Mouse (Mus musculus) MN1 (cell line): ENCODE measurements at regions not wholly inside any gene's neighbourhood (a gene's known extent, or its start where the extent isn't known, plus 50 kb on each side); places are given as distances from the start of the nearest gene placed in this dataset.
A peak's percentile ranks its signal among the peaks of the same experiment; 100 is the strongest.

Experiments
- DNase-seq: peaks from one replicate; pipeline ENCODE4 v3.0.0-alpha.2; 2016; ENCODE audit warnings: low spot score

- no peak for DNase-seq
These were observed 1204.9 kb upstream of the A1bg start for GRCm38 (mm10) chr15:62127602-62128158.

GRCm38 (mm10) chr15:62125718-62126117 lies 1202.9 kb upstream of the A1bg start:
- no peak for DNase-seq

GRCm38 (mm10) chr15:62123756-62124155 lies 1200.9 kb upstream of the A1bg start:
- DNase-seq, result no peak

DNA sequence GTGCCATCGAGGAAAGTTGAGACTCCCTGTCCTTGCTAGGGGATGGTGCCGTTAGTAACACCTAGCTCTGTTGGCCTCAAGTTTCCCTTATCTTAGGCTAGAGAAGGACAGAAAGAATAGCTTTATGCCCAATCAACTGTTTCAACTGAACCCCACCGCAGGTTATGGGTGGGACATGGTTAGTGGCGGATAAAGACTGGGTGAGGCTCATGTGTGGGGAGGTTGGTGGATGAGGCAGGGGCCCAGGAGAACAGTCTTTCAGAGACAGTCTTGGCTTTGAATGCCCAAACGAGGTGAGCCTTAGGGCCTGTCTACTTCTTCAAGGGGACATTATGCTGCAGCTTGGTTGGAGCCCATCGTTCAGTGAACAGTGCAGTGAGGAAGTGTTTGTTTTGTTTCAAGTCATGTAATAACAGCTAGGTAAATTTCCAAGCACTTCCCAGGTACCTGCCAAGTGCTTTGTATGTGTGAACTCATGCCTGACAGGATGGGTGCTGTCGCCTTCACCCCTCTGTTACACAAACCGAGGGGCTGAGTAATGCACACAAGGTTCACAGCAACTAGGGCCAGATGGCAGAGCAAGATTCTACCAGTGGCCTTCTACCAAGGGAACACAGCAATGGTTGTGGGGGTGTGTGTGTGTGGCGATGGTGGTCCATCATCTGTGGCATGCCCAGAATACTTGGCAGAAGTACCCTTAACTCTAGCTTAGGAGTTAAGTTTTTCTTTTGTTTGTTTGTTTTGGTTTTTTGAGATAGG lies 1199.6 kb upstream of the A1bg start:
- DNase-seq, result no peak

DNA sequence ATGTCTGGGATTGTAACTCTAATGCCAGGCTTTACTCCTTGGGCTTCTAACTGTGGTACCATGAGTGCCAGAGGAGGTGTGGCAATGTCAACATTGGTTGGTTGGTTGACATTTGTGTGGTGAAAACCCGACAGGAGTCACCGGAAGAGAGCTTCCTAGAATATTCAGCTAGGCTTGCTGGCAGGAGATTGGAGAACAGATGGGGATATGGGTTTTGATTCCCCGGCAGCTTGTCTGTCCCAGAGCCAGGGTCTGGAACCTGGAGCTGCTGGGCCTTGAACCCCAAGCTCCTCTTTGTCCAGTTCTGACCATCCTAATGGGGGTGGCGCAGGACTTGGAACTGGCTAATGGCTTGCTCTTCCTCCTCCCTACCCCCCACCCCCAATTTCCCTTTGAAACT lies 1198.9 kb upstream of the A1bg start:
- no peak for DNase-seq

DNA sequence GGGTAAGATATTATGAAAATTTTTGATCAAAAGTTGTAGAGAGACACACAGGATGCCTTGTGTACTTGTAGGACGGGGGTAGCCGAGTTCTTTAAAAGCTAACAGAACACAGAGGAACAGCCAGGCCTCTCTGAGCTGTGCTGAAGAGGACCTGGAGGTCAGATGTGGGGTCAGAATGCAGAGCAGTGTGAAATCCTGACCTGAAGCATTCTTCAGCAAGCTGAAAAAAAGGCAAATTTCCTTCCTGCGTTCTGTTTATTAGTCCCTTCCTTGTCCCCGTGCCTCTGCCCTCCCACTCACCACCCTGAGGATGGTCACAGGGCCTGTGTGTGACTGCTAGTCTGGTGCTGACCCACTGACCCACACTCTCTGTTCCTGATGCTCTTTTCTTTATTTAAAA lies 1197.9 kb upstream of the A1bg start:
- DNase-seq, result no peak

DNA sequence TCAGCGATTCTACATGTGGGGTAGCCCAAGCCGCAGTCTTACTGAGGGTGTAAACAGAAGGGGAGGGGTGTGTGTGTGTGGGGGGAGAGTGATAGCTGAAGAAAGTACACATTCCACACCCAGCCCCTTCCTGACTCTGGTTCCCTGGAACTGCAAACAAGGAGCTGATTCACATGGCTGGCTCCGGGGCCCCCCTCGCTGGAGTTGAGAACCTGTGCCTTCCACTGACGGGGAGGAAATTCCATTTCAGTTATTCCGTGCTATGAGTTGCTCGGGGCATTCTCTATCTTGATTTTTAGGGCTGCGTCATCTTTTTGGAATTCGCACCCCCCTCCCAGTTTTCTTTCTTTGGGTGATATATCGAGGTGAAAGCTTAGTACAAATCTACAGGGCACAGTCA lies 1196.2 kb upstream of the A1bg start:
- DNase-seq, result no peak

DNA sequence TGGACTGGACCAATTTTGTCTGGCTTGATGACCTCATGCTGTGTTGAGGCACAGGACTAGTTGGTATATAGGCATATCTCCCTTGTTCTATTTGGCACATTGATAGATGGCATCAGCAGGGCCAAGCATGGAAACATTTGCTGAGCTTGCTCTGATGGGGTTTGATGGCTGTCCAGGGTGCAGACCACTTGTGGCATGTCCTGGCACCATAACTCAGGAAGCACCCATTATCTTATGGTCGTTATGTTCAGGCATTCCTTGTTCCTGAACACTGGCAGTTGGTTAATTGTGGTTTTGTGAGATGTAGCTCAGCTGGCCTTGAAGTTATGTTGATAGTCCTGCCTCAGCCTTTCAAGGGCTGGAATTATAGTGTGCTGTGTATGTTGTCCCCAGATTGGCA lies 1193.4 kb upstream of the A1bg start:
- DNase-seq, result no peak

- DNase-seq, result no peak
These were observed 1192.0 kb upstream of the A1bg start for GRCm38 (mm10) chr15:62114815-62115214.

GRCm38 (mm10) chr15:62112151-62112550 lies 1189.3 kb upstream of the A1bg start:
- DNase-seq, result no peak

DNA sequence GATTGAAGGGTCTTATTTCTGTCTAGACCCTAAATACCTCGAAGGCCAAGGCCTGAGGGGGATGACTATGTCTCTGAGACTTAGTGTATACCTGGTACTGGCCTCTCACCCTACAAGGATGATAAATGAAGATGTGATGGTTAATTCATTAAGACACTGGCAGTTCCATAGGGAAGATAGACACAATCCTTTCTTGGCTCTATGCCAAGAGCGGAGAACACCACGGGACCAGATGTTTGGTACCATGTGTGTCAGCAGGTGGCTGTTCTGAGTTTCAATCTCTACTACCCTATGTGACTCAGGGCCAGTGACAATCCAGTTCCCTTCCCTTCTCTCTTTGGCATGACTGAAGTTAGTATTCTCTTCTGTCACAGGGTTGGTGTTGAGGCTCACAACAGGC lies 1185.2 kb upstream of the A1bg start:
- peak; percentile 29 for DNase-seq

GRCm38 (mm10) chr15:62106518-62106975 lies 1183.7 kb upstream of the A1bg start:
- DNase-seq, result peak; percentile 93

DNA sequence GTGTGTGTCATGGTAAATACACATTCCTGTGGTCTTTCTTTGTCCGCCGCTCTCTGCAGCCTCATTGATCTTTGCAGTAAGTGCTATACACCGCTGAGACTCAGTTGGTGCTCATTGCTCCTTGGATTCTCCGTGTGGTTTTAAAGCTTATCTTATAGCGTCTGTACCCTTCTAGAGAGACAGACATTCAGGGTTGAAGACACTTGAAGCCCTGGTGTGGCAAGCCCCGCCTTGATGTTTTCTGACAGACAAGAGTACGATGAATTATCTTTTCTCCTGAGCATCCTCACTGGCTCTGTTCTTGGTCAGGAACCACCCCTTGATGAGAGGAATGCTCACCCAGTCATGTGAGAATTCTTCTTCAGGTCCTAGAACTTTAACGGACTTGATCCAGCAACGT lies 1182.7 kb upstream of the A1bg start:
- no peak for DNase-seq

- no peak for DNase-seq
These were observed 1181.8 kb upstream of the A1bg start for GRCm38 (mm10) chr15:62104653-62105052.

GRCm38 (mm10) chr15:62099683-62100082 lies 1176.9 kb upstream of the A1bg start:
- DNase-seq, result no peak

- peak; percentile 32 for DNase-seq
These were observed 1176.2 kb upstream of the A1bg start for GRCm38 (mm10) chr15:62098791-62099660.

DNA sequence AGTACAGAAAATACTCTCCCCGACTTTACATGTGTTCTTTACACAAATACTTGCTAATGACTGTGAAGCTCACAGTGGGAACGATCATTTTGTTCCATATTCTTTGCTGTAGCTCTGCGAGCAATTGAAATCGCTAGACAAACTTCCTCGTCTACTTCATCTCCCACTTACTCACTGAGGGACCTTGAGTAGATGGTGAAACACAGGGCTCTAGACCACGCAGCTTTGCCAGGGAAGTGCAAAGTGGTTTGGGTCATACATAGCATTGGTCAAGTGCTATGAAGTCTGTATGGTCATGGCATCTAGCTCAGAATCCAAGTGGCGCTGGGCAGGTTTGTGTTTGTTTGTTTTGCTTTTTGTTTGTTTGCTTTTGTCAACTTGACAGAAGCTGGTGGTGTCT lies 1174.0 kb upstream of the A1bg start:
- DNase-seq, result no peak

DNA sequence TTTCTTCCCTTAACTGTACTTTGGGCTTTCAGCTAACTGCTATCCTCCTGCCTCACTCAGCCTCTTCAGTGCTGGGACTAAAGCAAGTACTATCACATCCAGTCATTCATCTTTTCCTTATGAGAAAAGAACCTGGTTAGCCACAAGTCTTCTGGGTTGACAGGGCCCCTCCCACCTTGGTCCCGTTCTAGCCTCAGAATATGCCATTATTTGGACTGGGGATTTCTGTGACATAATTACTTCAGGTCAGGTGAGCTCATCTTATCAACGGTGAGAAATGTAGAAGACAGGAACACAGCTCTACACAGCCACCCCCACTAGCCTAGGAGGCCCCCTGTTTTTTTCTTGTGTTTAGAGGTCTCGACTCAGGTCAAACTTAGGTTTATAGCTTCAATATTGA lies 1172.4 kb upstream of the A1bg start:
- DNase-seq, result no peak

- DNase-seq, result no peak
These were observed 1170.9 kb upstream of the A1bg start for GRCm38 (mm10) chr15:62093672-62094071.

DNA sequence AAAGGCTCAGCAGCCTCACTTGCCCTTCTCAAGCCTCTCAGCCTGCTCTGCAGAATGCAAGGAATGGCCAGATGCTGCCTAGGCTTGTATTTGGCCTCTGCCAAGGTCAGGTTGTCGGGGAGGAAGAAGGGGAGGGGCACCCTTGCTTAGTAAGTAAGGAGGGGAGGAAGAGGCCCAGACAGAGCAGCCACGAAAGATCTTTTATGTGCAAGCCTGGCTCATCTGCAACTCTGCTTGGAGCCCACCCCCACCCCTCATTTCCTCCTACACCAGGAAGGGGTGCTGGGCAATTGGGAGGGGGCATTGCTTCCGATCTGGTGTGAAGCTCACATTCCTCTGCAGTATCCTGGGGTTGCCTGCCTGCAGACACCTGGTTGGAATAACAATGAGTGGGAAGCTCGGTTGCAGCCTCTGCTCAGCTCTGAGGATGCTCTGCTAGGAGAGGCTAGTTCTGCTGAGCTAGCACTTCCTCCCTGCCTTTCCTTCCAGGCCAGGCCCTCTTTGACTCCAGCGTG lies 1169.9 kb upstream of the A1bg start:
- no peak for DNase-seq

DNA sequence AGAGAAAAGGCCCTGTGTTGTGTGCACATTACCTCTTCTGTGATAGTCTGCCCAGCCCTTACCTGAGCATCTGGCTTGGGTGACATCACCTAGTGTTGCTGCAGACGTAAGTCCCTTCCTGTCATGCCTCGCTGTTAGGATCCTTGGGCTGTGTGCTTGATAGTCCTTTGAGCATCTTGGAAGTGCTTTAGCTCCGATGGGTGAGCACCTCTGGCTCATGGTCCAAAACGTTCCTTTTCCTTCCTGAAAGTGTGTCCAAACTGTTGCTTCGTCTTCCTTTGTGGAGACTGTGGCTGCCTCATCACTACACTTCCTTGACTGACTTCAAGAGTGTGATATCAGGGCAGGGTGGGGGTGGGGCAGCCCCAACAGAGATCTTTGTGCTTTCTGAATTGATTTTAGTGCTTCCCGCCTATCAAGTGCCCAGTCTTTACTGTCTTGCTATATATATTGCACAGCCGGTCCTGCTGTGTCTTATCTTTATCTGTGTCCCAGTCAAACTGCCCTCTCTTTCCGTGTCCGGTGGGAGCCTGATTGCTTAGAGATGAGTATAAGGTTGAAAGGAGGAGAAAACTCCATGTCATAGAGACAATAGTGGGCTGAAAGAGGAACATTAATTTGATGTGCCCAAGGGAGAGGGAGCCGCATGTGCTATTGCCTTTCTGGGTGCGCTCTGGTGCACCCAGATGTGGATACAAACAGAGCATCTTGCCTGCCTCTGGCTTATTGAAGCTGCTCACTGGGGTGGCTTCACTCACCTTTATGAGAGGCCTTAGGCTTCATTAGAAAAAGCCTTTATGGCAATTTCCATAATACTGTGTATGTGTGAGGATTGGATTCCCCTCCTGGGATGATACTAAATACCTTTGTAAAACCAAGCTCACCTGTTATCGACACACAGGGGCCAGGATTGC lies 1169.2 kb upstream of the A1bg start:
- no peak for DNase-seq

GRCm38 (mm10) chr15:62091144-62091543 lies 1168.3 kb upstream of the A1bg start:
- DNase-seq, result no peak
